Mouse (Mus musculus) B cell, adult (primary cell): ENCODE data around the gene Agap2. TPM values are rescaled to one million over a fixed set of nuclear protein-coding genes. Genes with fewer than 3 reads are reported as not detected.

Source experiments
- total RNA-seq: library from RNA; stranded (reverse); gene quantifications from 4 replicates; pipeline ENCODE4 v1.2.4, GENCODE M21; 2023; ENCODE audit not compliant: inconsistent age

Gene Agap2
- 94.4 to 124 TPM (median 104 TPM) in 4 replicates for total RNA-seq

DNA sequence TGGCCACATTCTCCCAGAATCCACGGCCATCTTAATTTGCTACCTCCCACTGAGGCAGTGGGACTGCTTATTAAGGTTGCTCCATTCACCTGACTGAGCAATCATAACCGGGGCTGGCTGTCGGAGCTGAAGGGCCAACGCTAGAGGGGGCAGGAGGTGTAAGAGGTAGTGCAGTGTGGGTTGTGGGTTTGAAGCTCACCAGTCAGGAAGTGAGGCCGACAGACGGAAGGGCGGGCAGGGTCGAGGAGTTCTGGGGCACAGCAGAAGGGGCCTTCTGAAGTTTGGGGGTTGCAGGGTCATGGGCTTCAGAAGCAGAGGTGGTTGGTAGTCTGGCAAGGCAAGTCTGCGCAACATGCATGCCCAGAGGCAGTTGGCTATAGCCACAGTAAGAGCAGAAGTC, at the start of gene Agap2:
Agap2 (plus strand) TSS at position 205 of the 400 bp plus-strand sequence.

GRCm38 (mm10) chr10:127030336-127031296, 44.5 kb upstream of the Agap2 start, which contains the start of gene Tsfm:
Tsfm (minus strand) TSS chr10:127030840.

GRCm38 (mm10) chr10:127041274-127041766, 33.8 kb upstream of the Agap2 start, which contains the start of the genes Mettl1 and Eef1akmt3:
Mettl1 (plus strand) TSS chr10:127041414.
Eef1akmt3 (minus strand) TSS chr10:127041513.

GRCm38 (mm10) chr10:127047954-127048353, 27.1 kb upstream of the Agap2 start, which contains the start of gene Cyp27b1:
Cyp27b1 (plus strand) TSS chr10:127048250.

GRCm38 (mm10) chr10:127059968-127060916, 14.8 kb upstream of the Agap2 start, which contains the start of gene March9:
March9 (minus strand) TSS chr10:127060184.

GRCm38 (mm10) chr10:127063239-127063872, 11.7 kb upstream of the Agap2 start, which contains the start of gene Cdk4:
Cdk4 (plus strand) TSS chr10:127063534.

DNA sequence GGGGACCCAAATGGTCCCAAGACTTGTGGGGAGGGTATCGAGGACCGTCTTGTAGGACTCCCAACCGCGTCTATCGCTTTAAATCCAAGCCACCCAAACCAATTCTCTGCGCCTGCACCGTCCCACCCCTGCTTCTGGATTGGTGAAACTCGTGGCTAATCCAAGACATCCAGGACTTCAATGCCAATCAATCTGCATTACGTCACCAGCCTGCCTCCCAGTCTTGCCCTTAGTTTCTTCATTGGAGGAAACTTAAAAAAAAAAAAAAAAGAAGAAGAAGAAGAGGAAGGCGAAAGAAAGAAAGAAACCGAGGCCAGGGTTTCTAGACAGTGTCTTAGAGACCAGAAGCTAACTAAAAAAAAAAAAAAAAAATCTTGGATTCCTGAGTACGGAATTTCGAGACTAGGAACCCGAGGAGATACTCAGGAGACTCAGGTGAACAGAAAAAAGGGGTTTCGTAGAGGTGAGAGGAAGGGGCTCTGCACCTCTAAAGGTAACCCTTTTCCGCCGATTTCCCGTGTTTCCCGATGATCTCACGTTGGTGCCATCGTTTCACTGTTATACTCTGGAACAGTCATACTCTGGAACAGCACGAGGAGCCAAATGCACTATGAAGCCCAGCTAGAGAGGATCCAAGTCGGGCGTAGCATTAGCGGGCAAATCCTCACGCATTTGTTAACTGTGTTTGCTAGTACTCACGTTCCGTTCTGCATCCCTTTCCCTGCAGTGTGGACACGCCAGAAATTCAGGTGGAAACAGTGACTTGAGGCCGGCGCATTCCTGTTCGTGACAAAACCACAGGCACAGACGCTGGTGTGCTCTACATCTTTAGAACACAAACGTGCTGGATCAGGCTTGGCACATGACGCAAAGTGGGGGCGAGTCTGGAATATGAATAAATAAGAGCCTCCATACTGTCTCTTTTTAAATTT, 4.6 kb upstream of the Agap2 start, which contains the start of gene Tspan31:
Tspan31 (minus strand) TSS at position 75 of the 932 bp plus-strand sequence.

GRCm38 (mm10) chr10:127121066-127121477, 46.0 kb downstream of the Agap2 start, which contains the start of gene Os9:
Os9 (minus strand) TSS chr10:127121131.

Other genes starting within 250 kb of the Agap2 start
- 4.6 to 8.9 TPM (median 7.8 TPM) in 4 replicates for gene Atp23, start 173.9 kb upstream of the Agap2 start, total RNA-seq
- gene Ctdsp2, start 96.6 kb upstream of the Agap2 start, total RNA-seq: 52.2 to 52.6 TPM (median 52.3 TPM) in 4 replicates
- 0.18 to 1.2 TPM (median 0.61 TPM) in 4 replicates for gene Avil, start 74.6 kb upstream of the Agap2 start, total RNA-seq
- 17.0 to 31.5 TPM (median 21.4 TPM) in 4 replicates for gene Tsfm, start 44.4 kb upstream of the Agap2 start, total RNA-seq
- 17.3 to 22.6 TPM (median 21.0 TPM) in 4 replicates for gene Mettl1, start 33.9 kb upstream of the Agap2 start, total RNA-seq
- not detected in 4 replicates for gene Eef1akmt3, start 33.8 kb upstream of the Agap2 start, total RNA-seq
- 0.42 to 1.6 TPM (median 0.77 TPM) in 4 replicates for gene Cyp27b1, start 27.0 kb upstream of the Agap2 start, total RNA-seq
- gene March9, start 15.1 kb upstream of the Agap2 start, total RNA-seq: 2.2 to 3.2 TPM (median 2.6 TPM) in 4 replicates
- gene Cdk4, start 11.8 kb upstream of the Agap2 start, total RNA-seq: 117 to 142 TPM (median 123 TPM) in 4 replicates
- gene Tspan31, start 5.0 kb upstream of the Agap2 start, total RNA-seq: 20.7 to 26.3 TPM (median 22.6 TPM) in 4 replicates
- 82.4 to 86.0 TPM (median 83.5 TPM) in 4 replicates for gene Os9, start 45.8 kb downstream of the Agap2 start, total RNA-seq
- gene B4galnt1, start 89.9 kb downstream of the Agap2 start, total RNA-seq: 441 to 475 TPM (median 457 TPM) in 4 replicates
- not detected in 4 replicates for gene Slc26a10, start 105.4 kb downstream of the Agap2 start, total RNA-seq
- 0.51 TPM in 1 of 4 replicates, not detected in the others for gene Arhgef25, start 114.8 kb downstream of the Agap2 start, total RNA-seq
- 65.6 to 71.2 TPM (median 67.8 TPM) in 4 replicates for gene Dtx3, start 120.4 kb downstream of the Agap2 start, total RNA-seq
- gene Pip4k2c, start 136.3 kb downstream of the Agap2 start, total RNA-seq: 54.6 to 62.2 TPM (median 61.4 TPM) in 4 replicates
- 0.29 to 0.54 TPM (median 0.32 TPM) in 3 of 4 replicates, not detected in the other for gene Kif5a, start 188.1 kb downstream of the Agap2 start, total RNA-seq
- 98.5 to 110 TPM (median 104 TPM) in 4 replicates for gene Dctn2, start 191.1 kb downstream of the Agap2 start, total RNA-seq
- gene Mbd6, start 213.7 kb downstream of the Agap2 start, total RNA-seq: 110 to 114 TPM (median 112 TPM) in 4 replicates
- gene Mars, start 236.5 kb downstream of the Agap2 start, total RNA-seq: 50.8 to 76.3 TPM (median 70.5 TPM) in 4 replicates
- 100 to 111 TPM (median 107 TPM) in 4 replicates for gene Arhgap9, start 246.7 kb downstream of the Agap2 start, total RNA-seq